Mouse (Mus musculus) embryonic facial prominence, embryonic 10.5 days (tissue): ENCODE measurements around the gene Gng2. TPM values are rescaled to one million over a fixed set of nuclear protein-coding genes. Genes with fewer than 3 reads are reported as not detected.

Experiments used
- DNase-seq: peaks from one replicate; pipeline ENCODE4 v3.0.0-alpha.2; 2017; ENCODE audit warnings: low spot score
- H3K27ac ChIP-seq: fragments of 300-500 bp; sonication (generic); replicated peaks from 2 replicates; pipeline ENCODE4 v1.5.1; 2016; ENCODE audit warnings: mild to moderate bottlenecking
- H3K27me3 ChIP-seq: fragments of 300-500 bp; sonication (generic); replicated peaks from 2 replicates; pipeline ENCODE4 v1.6.1; 2016; ENCODE audit warnings: low read depth, mild to moderate bottlenecking; ENCODE audit not compliant: poor library complexity, severe bottlenecking
- H3K36me3 ChIP-seq: fragments of 300-500 bp; sonication (generic); replicated peaks from 2 replicates; pipeline ENCODE4 v1.6.1; 2016; ENCODE audit warnings: mild to moderate bottlenecking, moderate library complexity
- H3K4me1 ChIP-seq: fragments of 300-500 bp; sonication (generic); 2 replicates; pipeline ENCODE4 v1.6.1; 2016
- H3K4me3 ChIP-seq: fragments of 300-500 bp; sonication (generic); 2 replicates; pipeline ENCODE4 v1.5.1; 2016; ENCODE audit warnings: mild to moderate bottlenecking, moderate library complexity
- H3K9me3 ChIP-seq: fragments of 300-500 bp; sonication (generic); 2 replicates; pipeline ENCODE4 v1.6.1; 2016; ENCODE audit warnings: mild to moderate bottlenecking
- WGBS: fragments of 180-500 bp; shearing (Covaris S2); methylation state at CpG from one replicate; pipeline ENCODE4 v1.1.7; 2016; 5-methylcytosine and 5-hydroxymethylcytosine counted together
- polyA plus RNA-seq: library from polyadenylated mRNA; unstranded; fragments of >200 nt; fragmentation: Nextera tagmentation; extraction: Ambion mirVana; gene quantifications from 2 replicates; pipeline ENCODE4 v1.2.1, GENCODE M21; 2016

Gene Gng2
- polyA plus RNA-seq, 1 experiment from 2014 or later: 82.8 TPM

DNA sequence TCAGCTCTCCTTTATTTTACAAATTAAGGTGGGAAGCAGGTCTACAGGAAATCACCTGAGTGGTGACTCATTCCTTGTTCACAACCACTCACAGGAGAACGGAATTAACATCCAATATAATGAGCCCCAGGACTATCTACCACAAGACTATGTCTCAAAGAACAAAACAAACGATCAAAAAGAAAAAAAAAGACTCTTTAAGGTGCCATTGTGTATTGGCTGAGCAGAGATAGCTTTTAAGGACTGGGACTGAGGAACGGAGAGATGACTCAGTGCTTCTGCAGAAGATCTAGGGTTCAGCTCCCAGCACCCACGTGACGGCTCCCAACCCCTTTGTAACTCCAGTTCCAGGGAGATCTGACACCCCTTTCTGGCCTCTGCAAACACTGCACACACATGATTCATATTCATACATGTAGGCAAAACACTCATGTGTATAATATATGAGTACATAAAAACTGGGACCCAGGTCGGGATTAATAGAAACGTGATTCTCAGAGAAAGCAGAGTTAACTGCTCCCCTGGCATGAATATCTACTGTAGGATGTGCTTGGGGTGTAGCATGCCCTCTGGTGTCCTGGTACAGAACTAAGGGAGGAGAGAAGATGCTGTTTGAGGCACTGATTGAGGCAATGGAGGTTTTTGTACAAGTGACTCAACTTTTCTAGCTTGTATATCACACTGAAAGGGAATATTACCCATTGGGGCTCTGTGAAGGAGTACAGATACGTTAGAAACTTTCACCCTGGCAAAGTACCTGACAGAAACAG, 115.9 kb downstream of the Gng2 start:
- H3K27ac ChIP-seq: no peak overlapping the region
- DNase-seq: no peak
- H3K27me3 ChIP-seq: no peaks in the 10 kb centered on the region
- no peak overlapping the region for H3K4me3 ChIP-seq
- no peaks in the 10 kb centered on the region for H3K4me1 ChIP-seq
- peaks cover 7% of the 10 kb centered on the region; the same call in 1 of the 2 replicates for H3K9me3 ChIP-seq
- 89% methylated on average over 8 of the region's 8 CpGs for WGBS
- H3K36me3 ChIP-seq: no peaks in the 10 kb centered on the region

DNA sequence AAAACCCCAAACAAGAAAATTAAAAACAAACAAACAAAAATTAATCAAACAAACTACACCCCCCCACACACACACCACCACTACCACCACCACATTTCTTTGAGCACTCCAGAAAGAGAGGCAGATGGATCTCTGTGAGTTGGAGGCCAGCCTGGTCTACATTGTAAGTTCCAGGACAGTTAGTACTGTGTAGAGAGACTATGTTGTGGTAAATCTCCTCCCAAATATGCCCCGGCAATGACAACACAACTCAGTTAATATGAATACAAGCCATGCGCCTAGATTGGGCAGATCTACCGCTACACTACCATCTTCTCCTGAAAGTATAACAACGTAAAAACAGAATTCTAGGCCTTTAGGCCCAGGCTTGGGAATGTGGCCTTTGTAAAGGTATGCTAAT, 117.1 kb downstream of the Gng2 start:
- 91% methylated on average over 4 of the region's 4 CpGs for WGBS
- H3K4me1 ChIP-seq: no peaks in the 10 kb centered on the region
- H3K4me3 ChIP-seq: no peak overlapping the region

DNA sequence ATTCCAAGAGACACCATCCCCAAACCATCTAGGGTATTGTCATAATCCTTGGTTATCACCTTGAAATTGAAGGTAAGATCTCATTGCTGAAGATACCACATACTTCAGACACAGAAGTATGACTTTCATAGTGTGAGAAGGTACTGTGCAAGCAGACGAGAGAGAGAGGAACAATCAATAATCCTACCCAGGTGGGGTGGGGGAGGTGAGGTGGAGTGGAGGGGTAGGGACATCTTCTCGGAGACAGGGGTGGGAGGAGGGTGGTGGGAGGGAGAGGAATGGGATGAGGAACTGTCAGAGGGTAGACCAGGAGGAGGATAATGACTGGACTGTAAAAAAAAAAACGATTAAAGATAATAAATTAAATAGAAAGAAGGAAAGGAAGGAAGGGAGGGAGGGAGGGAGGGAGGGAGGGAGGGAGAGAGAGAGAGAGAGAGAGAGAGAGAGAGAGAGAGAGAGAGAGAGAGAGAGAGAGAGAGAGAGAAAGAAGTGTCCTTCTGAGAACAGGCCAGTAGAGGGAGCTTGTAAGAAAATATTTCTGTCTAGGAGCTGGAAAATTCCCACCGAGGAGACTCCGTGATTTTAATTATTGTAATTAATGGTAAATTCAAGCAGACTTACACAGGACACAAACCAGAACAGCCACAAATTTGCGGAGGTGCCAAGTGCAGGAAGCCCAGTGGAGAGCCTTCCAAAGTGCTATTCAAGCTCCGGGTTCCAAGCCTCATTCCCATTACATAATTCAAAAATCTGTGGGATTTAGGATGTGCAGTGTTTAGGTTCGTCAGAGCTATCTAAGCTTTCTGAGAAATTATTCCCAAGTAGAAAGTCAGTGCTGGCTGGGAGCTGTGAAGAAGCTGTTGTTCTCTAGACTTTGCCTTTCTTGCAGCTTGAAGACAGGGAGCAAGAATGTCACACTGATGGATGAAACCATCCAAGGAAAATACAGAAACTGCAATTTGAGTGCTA, 118.3 kb downstream of the Gng2 start:
- H3K27me3 ChIP-seq: no peaks in the 10 kb centered on the region

More for the DNA sequence above, 117.1 kb downstream of the Gng2 start:
- Histone ChIP-seq H3K27me3 (no peaks in the 10 kb centered on the region), H3K27ac (no peak overlapping the region), H3K36me3 (no peaks in the 10 kb centered on the region), H3K9me3 (peaks cover 7% of the 10 kb centered on the region; the same call in 1 of the 2 replicates)
- no peak for DNase-seq

DNA sequence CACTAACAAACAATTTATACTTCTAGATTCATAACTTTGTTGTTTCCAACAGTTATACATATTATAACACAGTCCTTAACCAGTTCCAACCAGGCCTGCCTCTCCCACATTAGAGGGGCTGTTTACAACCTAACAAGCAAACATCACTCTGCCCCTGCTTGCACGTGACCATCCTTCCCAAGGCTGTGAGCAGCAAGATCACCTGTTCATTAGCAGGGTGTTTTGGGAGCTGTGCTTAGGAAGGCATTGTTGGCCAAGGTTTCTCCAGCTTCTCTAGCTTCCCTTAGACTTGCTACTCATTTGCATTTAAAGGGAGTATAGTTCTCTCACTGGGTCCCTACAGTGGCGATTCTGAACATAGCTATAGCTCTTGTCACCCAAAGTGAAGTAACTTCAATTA, 119.1 kb downstream of the Gng2 start:
- DNase-seq: no peak
- H3K36me3 ChIP-seq: no peaks in the 10 kb centered on the region
- peaks cover 7% of the 10 kb centered on the region; the same call in 1 of the 2 replicates for H3K9me3 ChIP-seq
- H3K27ac ChIP-seq: no peak overlapping the region
- WGBS: 76% methylated on average over 2 of the region's 2 CpGs
- H3K4me1 ChIP-seq: no peaks in the 10 kb centered on the region
- no peak overlapping the region for H3K4me3 ChIP-seq
- H3K27me3 ChIP-seq: no peaks in the 10 kb centered on the region

More for the DNA sequence above, 118.3 kb downstream of the Gng2 start:
- Histone ChIP-seq H3K4me3 (no peak overlapping the region), H3K27ac (no peak overlapping the region), H3K36me3 (no peaks in the 10 kb centered on the region), H3K9me3 (peaks cover 7% of the 10 kb centered on the region; the same call in 1 of the 2 replicates), H3K4me1 (no peaks in the 10 kb centered on the region)
- 58% methylated on average over 8 of the region's 8 CpGs for WGBS
- no peak for DNase-seq

DNA sequence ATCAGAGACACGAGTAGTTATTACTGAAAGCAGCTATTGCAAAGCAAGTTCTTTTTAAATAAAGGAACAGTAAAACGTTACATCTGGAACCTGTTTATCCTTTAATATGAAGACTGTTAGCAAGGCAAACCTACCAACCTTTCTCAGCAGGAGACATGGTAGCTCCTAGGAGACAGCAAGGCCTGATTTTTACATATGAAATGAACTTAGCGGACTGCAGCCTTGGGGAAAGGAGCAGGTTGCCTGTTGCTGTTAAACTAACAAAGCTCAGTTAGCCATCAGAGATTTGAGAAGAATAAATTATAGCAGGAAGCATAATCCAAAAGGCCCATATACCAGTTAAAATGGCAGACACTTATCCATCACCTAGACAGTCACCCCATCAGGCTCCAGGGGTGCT, 124.0 kb downstream of the Gng2 start:
- no peak overlapping the region for H3K4me3 ChIP-seq
- H3K27ac ChIP-seq: no peak overlapping the region
- no peaks in the 10 kb centered on the region for H3K27me3 ChIP-seq
- H3K36me3 ChIP-seq: no peaks in the 10 kb centered on the region
- WGBS: 57% methylated on average over 3 of the region's 3 CpGs
- no peaks in the 10 kb centered on the region for H3K4me1 ChIP-seq
- H3K9me3 ChIP-seq: peaks cover 7% of the 10 kb centered on the region; the same call in 1 of the 2 replicates
- no peak for DNase-seq

DNA sequence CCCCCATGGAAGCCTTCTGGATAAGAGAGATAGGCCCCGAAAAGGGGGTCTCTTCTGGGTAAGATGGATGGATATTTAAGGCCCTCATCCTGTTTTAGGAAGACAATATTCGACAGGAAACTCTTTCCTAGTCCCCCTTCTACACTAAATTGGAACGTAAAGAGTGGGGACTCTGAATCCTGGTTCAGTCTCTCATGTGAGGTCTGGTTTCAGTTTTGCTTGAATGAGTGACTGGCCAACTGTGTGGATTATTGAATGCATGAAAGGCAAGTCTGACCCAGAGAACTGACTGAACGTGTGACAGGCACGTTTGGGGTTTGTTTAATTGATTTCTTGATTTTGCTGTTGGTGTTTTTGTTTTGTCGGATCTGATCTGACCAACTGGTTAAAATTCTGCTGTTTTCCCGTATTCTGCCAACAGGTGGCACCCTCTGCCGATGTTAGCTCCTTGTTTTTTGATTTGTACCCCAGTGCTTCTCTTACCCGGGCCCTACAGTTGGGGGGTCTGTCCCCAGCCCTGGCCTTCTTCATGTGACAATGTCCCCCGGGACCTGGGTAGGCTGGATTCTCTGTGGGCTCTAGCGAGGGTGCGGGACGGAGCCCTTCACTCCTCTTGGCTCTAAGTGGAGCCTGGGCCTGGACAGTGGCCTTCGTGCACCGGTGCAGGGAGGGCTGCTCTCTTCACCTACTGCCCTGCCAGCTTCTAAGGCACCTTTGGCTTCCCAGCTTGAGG, 137.7 kb downstream of the Gng2 start:
- Histone ChIP-seq H3K9me3 (no peaks in the 10 kb centered on the region), H3K36me3 (no peaks in the 10 kb centered on the region), H3K27ac (peak overlapping the region; percentile 63; the same call in 1 of the 2 replicates), H3K4me3 (peak overlapping the region; percentile 38), H3K27me3 (peaks cover 7% of the 10 kb centered on the region; the same call in 1 of the 2 replicates), H3K4me1 (0 out of 2 replicates have a peak, but pooled peaks cover 3% of the 10 kb centered on the region)
- 27% methylated on average over 15 of the region's 15 CpGs for WGBS
- peak; percentile 73 for DNase-seq

DNA sequence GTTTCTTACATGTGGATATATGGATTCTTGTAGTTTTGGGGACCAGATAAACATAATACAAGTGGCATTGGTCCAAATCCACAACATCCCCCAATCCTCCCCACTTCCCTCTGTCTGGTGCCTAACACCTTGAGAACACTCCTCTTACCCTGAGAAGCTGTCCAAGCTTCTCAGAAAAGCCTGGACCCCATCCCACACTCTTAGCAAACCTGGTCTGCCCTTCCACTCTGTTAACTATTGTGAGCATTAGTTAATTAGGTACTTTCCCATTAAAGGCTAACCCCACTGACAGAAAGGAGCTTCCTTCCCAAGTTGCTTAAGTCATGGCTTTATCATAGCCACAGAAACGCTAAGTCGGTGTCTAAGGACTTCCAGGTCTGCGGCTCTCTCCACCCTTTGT, 141.1 kb downstream of the Gng2 start:
- no peak for DNase-seq
- WGBS: 84% methylated on average over 3 of the region's 3 CpGs
- no peak overlapping the region for H3K27ac ChIP-seq

DNA sequence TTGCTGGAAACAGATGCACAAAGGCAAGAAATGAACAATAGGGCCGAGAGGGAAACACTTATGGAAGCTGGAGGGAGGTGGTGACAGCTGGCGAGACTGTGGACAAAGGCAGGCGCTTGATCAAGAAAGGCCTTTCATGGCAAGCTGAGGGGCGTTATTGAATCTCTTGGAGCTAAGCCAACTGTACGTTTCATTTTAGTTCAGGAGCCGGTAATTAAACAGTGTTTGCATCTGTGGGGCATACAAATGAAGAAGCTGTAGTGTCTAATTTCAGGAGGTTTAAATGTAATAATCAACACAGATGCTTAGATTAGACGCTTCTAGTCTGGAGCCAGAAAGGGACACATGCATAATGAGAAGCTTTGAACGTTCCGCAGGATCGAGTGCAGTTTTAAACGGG, 151.9 kb downstream of the Gng2 start:
- Histone ChIP-seq H3K4me3 (no peak overlapping the region), H3K4me1 (peaks cover 16% of the 10 kb centered on the region), H3K27me3 (no peaks in the 10 kb centered on the region; the same call in 1 of the 2 replicates), H3K36me3 (peaks cover 19% of the 10 kb centered on the region), H3K27ac (peak overlapping the region; percentile 57; the same call in 1 of the 2 replicates), H3K9me3 (peaks cover 4% of the 10 kb centered on the region; the same call in 1 of the 2 replicates)
- WGBS: 69% methylated on average over 11 of the region's 11 CpGs
- no peak for DNase-seq

More for the DNA sequence above, 141.1 kb downstream of the Gng2 start:
- Histone ChIP-seq H3K27me3 (peaks cover 7% of the 10 kb centered on the region; the same call in 1 of the 2 replicates), H3K9me3 (no peaks in the 10 kb centered on the region), H3K4me3 (no peak overlapping the region), H3K4me1 (0 out of 2 replicates have a peak, but pooled peaks cover 3% of the 10 kb centered on the region), H3K36me3 (no peaks in the 10 kb centered on the region)

DNA sequence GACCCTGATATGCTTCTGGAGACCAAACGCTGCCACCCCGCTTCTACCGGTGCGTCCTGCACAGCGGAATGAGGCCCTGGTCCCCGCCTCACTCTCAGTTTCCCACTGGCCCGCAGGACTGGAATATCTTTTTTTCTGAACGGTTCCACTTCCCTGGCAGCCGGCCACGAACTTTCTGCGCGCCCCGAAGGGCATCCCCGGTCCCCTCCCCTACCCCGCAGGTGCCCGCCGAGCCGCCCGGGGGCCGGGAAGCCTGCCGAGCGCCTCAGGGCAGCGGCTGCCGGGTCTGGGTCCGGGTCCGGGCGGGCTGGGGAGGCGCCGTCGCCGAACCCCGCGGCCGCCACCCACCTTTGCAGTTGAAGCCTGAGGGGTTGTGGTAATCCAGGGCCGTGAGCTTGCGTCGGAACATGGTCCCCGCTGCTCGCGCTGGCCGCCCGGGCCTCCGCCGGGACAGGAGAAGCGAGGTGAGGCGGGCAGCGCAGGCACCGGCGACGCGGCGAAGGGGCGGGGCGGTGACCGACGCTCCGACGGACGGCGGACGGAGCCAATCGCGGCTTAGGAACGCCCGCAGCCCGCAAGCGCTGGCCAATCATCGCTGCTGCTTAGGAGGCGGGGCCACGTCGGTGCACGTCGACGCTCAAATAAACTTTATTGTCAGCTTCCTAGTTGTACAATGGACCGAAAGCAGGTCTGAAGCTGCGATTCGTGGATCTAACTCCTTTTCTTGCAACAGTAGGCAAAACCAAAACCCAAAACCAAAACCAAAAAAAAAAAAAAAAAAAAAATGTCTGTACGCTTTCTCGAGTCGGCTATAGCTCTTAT, 153.9 kb downstream of the Gng2 start, which contains the start of gene Rtraf:
TSS of gene Rtraf (minus strand) at position 504 of the 822 bp plus-strand sequence.
- peaks cover 37% of the 10 kb centered on the region for H3K36me3 ChIP-seq
- H3K4me1 ChIP-seq: peaks cover 16% of the 10 kb centered on the region
- peak; percentile 94 for DNase-seq
- H3K27me3 ChIP-seq: no peaks in the 10 kb centered on the region; the same call in 1 of the 2 replicates
- H3K4me3 ChIP-seq: peak within 1 kb of the TSS; percentile 100
- H3K27ac ChIP-seq: peak within 1 kb of the TSS; percentile 93
- H3K9me3 ChIP-seq: peaks cover 4% of the 10 kb centered on the region; the same call in 1 of the 2 replicates
- WGBS: under 1% methylated on average over 80 of the region's 80 CpGs
